Mouse (Mus musculus) brain, embryonic 18.5 days (tissue): ENCODE results near the gene 2310030G06Rik.

Experiments used
- DNase-seq: peaks from one replicate; pipeline ENCODE4 v3.0.0-alpha.2; 2012; ENCODE audit warnings: low read depth, low spot score

2310030G06Rik gene

GRCm38 (mm10) chr9:50746214-50746677 is at the start of gene 2310030G06Rik:
Gene 2310030G06Rik, minus strand, starts transcription at chr9:50746536.
- no peak for DNase-seq

- DNase-seq = no peak
Observed at GRCm38 (mm10) chr9:50795266-50795665, 48.9 kb upstream of the 2310030G06Rik start.

GRCm38 (mm10) chr9:50782155-50782554 is 35.8 kb upstream of the 2310030G06Rik start:
- no peak for DNase-seq

- no peak for DNase-seq
Observed at GRCm38 (mm10) chr9:50776162-50776760, 29.9 kb upstream of the 2310030G06Rik start.

GRCm38 (mm10) chr9:50775662-50776126 is 29.4 kb upstream of the 2310030G06Rik start:
- no peak for DNase-seq

- peak; percentile 76 for DNase-seq
Observed at GRCm38 (mm10) chr9:50774991-50775612, 28.8 kb upstream of the 2310030G06Rik start, which contains the start of the genes Alg9 and 1110032A03Rik. Gene Alg9, plus strand, starts transcription at chr9:50775019. Gene 1110032A03Rik, minus strand, starts transcription at chr9:50775520.

GRCm38 (mm10) chr9:50774026-50774462 is 27.7 kb upstream of the 2310030G06Rik start:
- DNase-seq = no peak

GRCm38 (mm10) chr9:50770011-50770410 is 23.7 kb upstream of the 2310030G06Rik start:
- no peak for DNase-seq

GRCm38 (mm10) chr9:50768107-50769002 is 22.0 kb upstream of the 2310030G06Rik start, which contains the start of gene Fdxacb1:
Gene Fdxacb1, plus strand, starts transcription at chr9:50768236.
- DNase-seq = peak; percentile 96

- DNase-seq = no peak
Observed at GRCm38 (mm10) chr9:50767531-50768106, 21.3 kb upstream of the 2310030G06Rik start.

- DNase-seq = no peak
Observed at GRCm38 (mm10) chr9:50763331-50763730, 17.0 kb upstream of the 2310030G06Rik start.

GRCm38 (mm10) chr9:50761520-50762243 is 15.3 kb upstream of the 2310030G06Rik start:
- no peak for DNase-seq

GRCm38 (mm10) chr9:50756711-50757110 is 10.4 kb upstream of the 2310030G06Rik start:
- DNase-seq = no peak

- DNase-seq = no peak
Observed at GRCm38 (mm10) chr9:50753947-50754346, 7.6 kb upstream of the 2310030G06Rik start.

GRCm38 (mm10) chr9:50752784-50753615 is 6.7 kb upstream of the 2310030G06Rik start:
- DNase-seq = no peak

- no peak for DNase-seq
Observed at GRCm38 (mm10) chr9:50752054-50752602, 5.8 kb upstream of the 2310030G06Rik start, which contains the start of gene Hspb2. Gene Hspb2, minus strand, starts transcription at chr9:50752354.

GRCm38 (mm10) chr9:50751323-50751722 is 5.0 kb upstream of the 2310030G06Rik start, which contains the start of gene Cryab:
Gene Cryab, plus strand, starts transcription at chr9:50751325.
- DNase-seq = no peak

- no peak for DNase-seq
Observed at GRCm38 (mm10) chr9:50750706-50751105, 4.4 kb upstream of the 2310030G06Rik start.

- DNase-seq = no peak
Observed at GRCm38 (mm10) chr9:50745806-50746205, 530 bp downstream of the 2310030G06Rik start.
